Mouse (Mus musculus): ENCODE results near the gene Etv1.

DNA sequence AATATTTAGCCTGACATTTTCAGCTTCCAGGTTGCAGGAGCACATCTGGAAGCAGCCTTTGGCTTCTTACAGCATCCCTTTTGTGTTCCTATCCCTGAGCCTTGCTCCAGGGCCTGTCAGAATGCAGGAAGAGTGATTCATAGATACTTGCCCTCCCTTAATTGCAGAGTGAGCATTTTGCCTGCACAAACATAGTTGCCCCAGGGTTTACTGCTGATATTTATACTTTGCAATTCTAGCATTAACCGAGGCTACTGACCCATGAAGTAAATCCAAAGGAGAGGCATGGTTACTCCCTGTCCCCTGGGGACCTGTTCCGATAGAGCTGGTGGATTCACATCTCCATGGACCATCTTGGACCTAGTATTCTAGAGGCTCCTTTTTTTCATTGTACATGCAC is 14.5 kb downstream of the Etv1 start:
- TF ChIP-seq EP300 (IDR thresholded peaks at IDR 0.05) (no peak), CTCF (IDR thresholded peaks at IDR 0.05) (no peak)

Measured in lung, postnatal 0 days (tissue).